Mouse (Mus musculus) brain, embryonic 14.5 days (tissue): ENCODE data around the gene Zzef1. TPM values are rescaled to one million over a fixed set of nuclear protein-coding genes. Genes with fewer than 3 reads are reported as not detected.
A peak's percentile ranks its signal among the peaks of the same experiment; 100 is the strongest.

Experiments
- DNase-seq: peaks from one replicate; pipeline ENCODE4 v3.0.0-alpha.2; 2011; ENCODE audit warnings: low read depth
- CTCF ChIP-seq: fragments of 200-500 bp; IDR thresholded peaks from 2 replicates; pipeline ENCODE4 v1.5.1; 2012; ENCODE audit warnings: inconsistent platforms, mild to moderate bottlenecking, moderate library complexity, borderline replicate concordance; ENCODE audit not compliant: insufficient read depth, insufficient read length; ENCODE audit errors: extremely low read depth
- POLR2A ChIP-seq: fragments of 200-500 bp; IDR thresholded peaks from 2 replicates; pipeline ENCODE4 v1.6.1; 2012; ENCODE audit warnings: mild to moderate bottlenecking, inconsistent platforms, borderline replicate concordance; ENCODE audit not compliant: poor library complexity, insufficient read depth, insufficient read length, severe bottlenecking; ENCODE audit errors: extremely low read depth
- polyA plus RNA-seq: library from polyadenylated mRNA; depleted of rRNA; stranded (reverse); fragments of >200 nt; gene quantifications from 2 replicates; pipeline ENCODE4 v1.2.3, GENCODE M21; 2012

The Zzef1 gene
- polyA plus RNA-seq, 1 experiment = 38.1 TPM

DNA sequence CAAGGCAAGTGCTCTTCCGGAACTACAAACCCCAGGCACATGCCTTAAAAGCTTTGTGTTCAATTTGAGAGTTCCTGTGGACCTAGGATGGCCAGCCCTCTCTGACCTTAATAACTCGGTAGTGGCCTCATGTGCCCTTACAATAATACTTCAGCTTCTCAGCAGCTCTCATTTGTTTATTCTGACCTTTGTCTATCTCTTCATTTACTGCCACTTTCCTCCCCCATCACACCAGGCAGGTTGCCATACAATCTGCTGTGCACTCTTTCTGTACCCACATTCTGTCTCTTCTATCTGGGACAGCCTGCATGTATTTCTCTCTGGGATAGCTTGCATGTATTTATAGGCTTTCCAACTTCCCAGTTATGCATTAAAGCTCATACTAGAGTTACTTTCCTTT is 10.5 kb downstream of the Zzef1 start:
- TF ChIP-seq CTCF (no peak), POLR2A (no peak)
- no peak for DNase-seq

GRCm38 (mm10) chr11:72807992-72808391 is 12.0 kb downstream of the Zzef1 start:
- no peak for TF ChIP-seq CTCF
- TF ChIP-seq POLR2A = no peak
- no peak for DNase-seq

GRCm38 (mm10) chr11:72813687-72814086 is 17.7 kb downstream of the Zzef1 start:
- peak; percentile 20 for DNase-seq
- TF ChIP-seq CTCF (no peak), POLR2A (no peak)

DNA sequence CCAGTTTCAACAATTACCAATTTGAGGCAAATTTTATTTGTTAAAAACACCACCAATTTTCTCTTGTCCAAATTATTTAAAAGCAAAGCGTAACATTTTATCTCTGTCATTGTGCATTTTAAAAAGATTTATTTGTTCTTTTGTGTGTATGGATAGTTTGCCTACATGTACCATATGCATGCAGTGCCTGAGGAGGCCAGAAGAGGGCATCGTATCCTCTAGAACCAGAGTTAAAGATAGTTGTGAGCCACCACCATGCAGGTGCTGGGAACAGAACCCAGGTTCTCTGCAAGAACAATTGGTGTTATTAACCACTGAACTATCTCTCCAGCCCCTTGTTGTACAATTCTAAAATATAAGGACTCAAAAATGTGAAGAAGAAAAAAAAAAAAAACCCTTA is 18.2 kb downstream of the Zzef1 start:
- no peak for TF ChIP-seq POLR2A
- no peak for TF ChIP-seq CTCF
- DNase-seq = no peak

- no peak for TF ChIP-seq CTCF
- no peak for TF ChIP-seq POLR2A
- no peak for DNase-seq
Measured at GRCm38 (mm10) chr11:72816859-72817258, 20.8 kb downstream of the Zzef1 start.

GRCm38 (mm10) chr11:72818067-72818466 is 22.0 kb downstream of the Zzef1 start:
- no peak for DNase-seq
- TF ChIP-seq CTCF = no peak
- TF ChIP-seq POLR2A = no peak

GRCm38 (mm10) chr11:72821041-72821440 is 25.0 kb downstream of the Zzef1 start:
- no peak for DNase-seq
- TF ChIP-seq CTCF = no peak
- no peak for TF ChIP-seq POLR2A

- TF ChIP-seq POLR2A (no peak), CTCF (no peak)
- no peak for DNase-seq
Measured at GRCm38 (mm10) chr11:72829869-72830268, 33.8 kb downstream of the Zzef1 start.

- no peak for TF ChIP-seq POLR2A
- no peak for TF ChIP-seq CTCF
- no peak for DNase-seq
Measured at GRCm38 (mm10) chr11:72842731-72843130, 46.7 kb downstream of the Zzef1 start.

DNA sequence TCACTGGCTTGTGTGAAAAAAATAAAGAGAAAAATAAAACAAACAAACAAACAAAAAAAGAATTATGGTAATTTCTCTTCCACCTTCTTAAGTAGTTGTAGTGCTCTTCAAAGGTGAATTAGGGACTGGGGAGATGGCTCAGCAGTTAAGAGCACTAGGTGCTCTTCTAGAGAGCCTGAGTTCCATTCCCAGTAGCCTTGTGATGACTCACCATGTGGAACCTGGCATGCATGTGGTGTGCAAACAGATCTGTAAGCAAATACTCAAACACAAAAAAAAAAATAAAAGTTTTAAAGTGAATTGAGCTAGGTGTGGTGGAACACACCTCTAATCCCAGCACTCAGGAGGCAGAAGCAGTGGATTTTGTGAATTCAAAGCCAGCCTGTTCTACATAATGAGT is 47.5 kb downstream of the Zzef1 start:
- DNase-seq = no peak
- no peak for TF ChIP-seq POLR2A
- no peak for TF ChIP-seq CTCF

DNA sequence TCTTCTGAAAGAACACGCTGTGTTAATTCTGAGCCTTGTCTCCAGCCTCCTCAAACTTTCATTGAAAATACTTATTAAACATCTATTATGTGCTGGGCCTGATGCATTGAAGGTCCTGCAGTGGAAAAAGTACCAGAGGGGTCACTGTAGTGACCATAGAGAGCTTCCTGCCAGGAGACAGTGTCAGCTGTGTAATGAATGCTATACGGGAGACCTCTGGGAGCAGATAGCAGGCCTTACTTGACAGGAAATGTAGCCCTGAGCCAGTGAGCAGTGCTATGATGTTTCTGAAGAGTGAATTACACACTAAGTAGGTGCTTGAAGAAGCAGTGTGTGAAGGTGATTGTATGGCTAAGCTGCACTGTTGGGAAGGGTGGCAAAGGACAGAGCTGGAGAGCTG is 49.5 kb downstream of the Zzef1 start:
- no peak for DNase-seq
- no peak for TF ChIP-seq CTCF
- no peak for TF ChIP-seq POLR2A

DNA sequence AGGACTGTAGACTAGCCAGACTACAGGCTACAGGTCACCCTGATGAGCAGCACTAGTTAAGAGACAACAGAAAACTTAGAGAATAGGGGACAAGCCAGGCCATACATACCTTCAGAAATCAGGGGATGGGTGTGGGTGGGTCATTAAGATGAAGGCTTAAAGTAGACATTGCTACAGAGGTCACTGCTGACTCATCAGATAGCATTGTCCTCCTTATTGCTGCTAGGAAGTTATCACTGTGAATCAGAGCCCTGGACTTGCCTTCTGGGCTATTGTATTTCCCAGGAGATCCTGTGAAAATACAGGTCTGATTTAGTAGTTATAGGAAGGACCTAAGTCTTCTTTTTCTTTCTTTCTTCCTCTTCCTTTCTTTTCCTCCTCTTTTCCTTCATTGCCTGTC is 50.7 kb downstream of the Zzef1 start:
- no peak for TF ChIP-seq POLR2A
- TF ChIP-seq CTCF = no peak
- DNase-seq = no peak
